Mouse (Mus musculus): ENCODE measurements at regions not wholly inside any gene's neighbourhood (a gene's known extent, or its start where the extent isn't known, plus 50 kb on each side); places are given as distances from the start of the nearest gene placed in this dataset.

DNA sequence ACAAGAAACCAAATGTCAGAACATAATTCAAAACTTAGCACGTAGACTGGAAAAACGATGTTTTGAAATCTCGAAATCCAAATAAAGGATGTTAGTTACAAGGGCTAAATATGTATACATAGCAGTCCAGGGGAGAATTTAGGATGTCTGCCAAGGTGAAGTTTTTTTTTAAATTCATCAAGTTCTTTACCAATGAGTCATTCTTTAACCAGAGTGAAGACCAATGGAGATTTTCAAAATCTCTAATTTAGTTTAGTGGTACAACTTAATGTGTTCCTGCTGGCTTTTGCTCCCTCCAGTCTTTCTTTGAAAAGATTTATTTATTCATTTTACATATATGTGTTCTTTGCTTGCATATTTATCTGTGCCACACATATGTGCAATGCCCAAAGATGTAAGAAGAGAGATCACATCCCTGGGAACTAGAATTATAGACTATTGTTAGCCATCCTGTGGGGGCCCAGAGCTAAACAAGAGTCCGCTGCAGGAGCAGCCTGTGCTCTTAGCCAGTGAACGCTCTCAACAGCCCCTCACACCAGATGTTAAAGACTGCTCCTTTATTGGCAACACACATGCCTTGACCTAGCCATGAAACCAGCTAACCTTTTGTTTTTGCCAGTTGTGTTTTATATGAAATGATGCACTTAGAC lies 130.6 kb upstream of the Rnd3 start:
- Histone ChIP-seq H3K27me3 (replicated peaks; ENCODE audit: control insufficient read depth, insufficient read depth, low read length) (no peaks in the 10 kb centered on the region), H3K4me1 (replicated peaks; ENCODE audit: control insufficient read depth, insufficient read depth, low read length) (no peaks in the 10 kb centered on the region; the same call in 1 of the 2 replicates), H3K4me3 (replicated peaks; ENCODE audit: low read length) (no peak overlapping the region), H3K36me3 (ENCODE audit: control insufficient read depth, insufficient read depth) (no peaks in the 10 kb centered on the region), H3K4me2 (ENCODE audit: low read length) (no peak overlapping the region), H3K9ac (replicated peaks; ENCODE audit: low read depth, low read length) (no peak overlapping the region), H3K9me3 (ENCODE audit: control insufficient read depth, low read length) (no peaks in the 10 kb centered on the region), H3K27ac (ENCODE audit: low read length) (no peak overlapping the region)
- WGBS: 74% methylated on average over 5 of the region's 5 CpGs
- no peak for ATAC-seq

DNA sequence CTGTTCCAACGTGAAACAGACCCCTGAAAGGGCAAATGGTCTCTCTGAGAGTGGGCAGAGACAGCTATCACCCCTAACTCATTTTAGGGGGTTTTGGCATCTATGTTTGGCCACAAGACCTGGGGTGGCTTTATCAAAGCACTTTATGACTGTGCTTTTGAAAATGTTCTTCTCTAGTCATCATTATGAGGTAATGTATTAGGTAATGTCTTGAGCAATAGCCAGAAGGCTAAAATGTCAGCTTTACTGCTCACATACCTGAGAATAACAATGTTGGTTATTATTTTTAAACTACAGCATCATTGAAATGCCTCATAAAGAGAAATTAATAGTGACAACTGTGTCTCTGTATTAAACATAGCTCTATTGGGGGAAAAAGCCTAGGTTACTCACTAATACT lies 129.9 kb upstream of the Rnd3 start:
- 75% methylated on average over 1 of the region's 1 CpGs for WGBS
- Histone ChIP-seq H3K36me3 (ENCODE audit: control insufficient read depth, insufficient read depth) (no peaks in the 10 kb centered on the region), H3K4me2 (ENCODE audit: low read length) (no peak overlapping the region), H3K9me3 (ENCODE audit: control insufficient read depth, low read length) (no peaks in the 10 kb centered on the region), H3K4me3 (replicated peaks; ENCODE audit: low read length) (no peak overlapping the region), H3K27me3 (replicated peaks; ENCODE audit: control insufficient read depth, insufficient read depth, low read length) (no peaks in the 10 kb centered on the region), H3K9ac (replicated peaks; ENCODE audit: low read depth, low read length) (no peak overlapping the region), H3K4me1 (replicated peaks; ENCODE audit: control insufficient read depth, insufficient read depth, low read length) (no peaks in the 10 kb centered on the region), H3K27ac (ENCODE audit: low read length) (no peak overlapping the region)
- ATAC-seq: no peak

DNA sequence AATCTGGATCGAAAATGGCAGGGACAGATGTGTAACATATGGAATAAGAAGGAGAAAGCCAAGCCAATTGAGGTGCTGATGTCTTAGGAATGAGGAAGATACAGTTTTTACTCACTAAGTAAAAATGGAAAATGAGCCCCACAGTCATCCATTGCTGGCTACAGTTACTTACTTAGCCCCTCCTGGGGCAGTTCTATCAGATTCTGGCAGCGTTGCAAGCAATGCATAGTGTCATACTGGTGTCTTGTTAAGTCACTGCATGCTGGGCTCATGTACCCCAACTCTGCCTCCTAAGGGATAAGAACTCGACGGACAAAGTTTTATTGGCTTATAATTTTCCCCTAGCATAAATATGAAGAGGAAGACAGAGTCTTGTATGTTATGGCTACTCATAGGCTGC lies 129.4 kb upstream of the Rnd3 start:
- H3K27me3 ChIP-seq (replicated peaks; ENCODE audit: control insufficient read depth, insufficient read depth, low read length): no peaks in the 10 kb centered on the region
- no peaks in the 10 kb centered on the region for H3K36me3 ChIP-seq (ENCODE audit: control insufficient read depth, insufficient read depth)
- H3K27ac ChIP-seq (ENCODE audit: low read length): no peak overlapping the region
- no peak for ATAC-seq
- H3K4me2 ChIP-seq (ENCODE audit: low read length): no peak overlapping the region
- no peaks in the 10 kb centered on the region for H3K4me1 ChIP-seq (replicated peaks; ENCODE audit: control insufficient read depth, insufficient read depth, low read length)
- WGBS: 90% methylated on average over 4 of the region's 4 CpGs
- no peak overlapping the region for H3K9ac ChIP-seq (replicated peaks; ENCODE audit: low read depth, low read length)
- no peak overlapping the region for H3K4me3 ChIP-seq (replicated peaks; ENCODE audit: low read length)
- H3K9me3 ChIP-seq (ENCODE audit: control insufficient read depth, low read length): no peaks in the 10 kb centered on the region

DNA sequence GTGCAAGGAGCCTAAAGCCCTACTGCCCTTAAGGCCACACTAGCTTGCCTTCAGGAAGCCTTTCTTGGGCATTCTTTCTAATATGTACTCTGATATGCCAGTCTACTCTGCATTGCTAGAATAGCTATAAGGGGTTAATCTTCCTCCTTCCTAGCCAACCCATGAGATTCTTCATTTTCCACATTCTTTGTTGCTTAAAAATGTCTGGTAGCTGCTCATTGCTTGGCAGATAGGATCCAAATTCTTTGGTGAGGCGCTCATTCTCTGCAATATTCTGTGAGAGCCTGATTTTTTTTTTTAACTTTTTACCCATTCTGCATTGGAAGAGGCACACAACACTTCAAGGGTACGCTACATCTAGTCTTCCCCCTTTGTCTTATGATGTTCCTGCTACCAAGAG lies 127.7 kb upstream of the Rnd3 start:
- Histone ChIP-seq H3K9me3 (ENCODE audit: control insufficient read depth, low read length) (no peaks in the 10 kb centered on the region), H3K36me3 (ENCODE audit: control insufficient read depth, insufficient read depth) (no peaks in the 10 kb centered on the region), H3K4me2 (ENCODE audit: low read length) (no peak overlapping the region), H3K9ac (replicated peaks; ENCODE audit: low read depth, low read length) (no peak overlapping the region), H3K4me1 (replicated peaks; ENCODE audit: control insufficient read depth, insufficient read depth, low read length) (no peaks in the 10 kb centered on the region), H3K4me3 (replicated peaks; ENCODE audit: low read length) (no peak overlapping the region), H3K27me3 (replicated peaks; ENCODE audit: control insufficient read depth, insufficient read depth, low read length) (no peaks in the 10 kb centered on the region), H3K27ac (ENCODE audit: low read length) (no peak overlapping the region)
- no peak for ATAC-seq
- 90% methylated on average over 2 of the region's 2 CpGs for WGBS

DNA sequence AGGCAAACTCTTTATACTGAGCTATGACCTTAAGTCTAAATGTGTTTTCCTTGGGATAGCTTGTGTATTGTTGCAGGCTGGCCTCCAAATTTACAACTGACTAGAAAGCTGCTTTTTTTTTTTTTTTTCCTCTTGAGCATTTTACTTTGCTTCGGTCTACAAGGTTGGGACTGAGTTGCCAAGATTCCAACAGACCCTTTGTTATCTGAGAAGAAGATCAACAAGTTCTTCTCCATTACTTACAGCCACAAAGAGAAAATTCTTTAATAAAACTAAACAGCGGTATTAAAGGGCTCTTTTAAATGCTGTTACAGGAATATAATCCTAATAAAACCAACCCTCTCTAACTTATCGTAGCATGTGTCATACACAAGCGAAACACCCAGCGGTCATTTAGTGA lies 124.4 kb upstream of the Rnd3 start:
- no peak overlapping the region for H3K4me2 ChIP-seq (ENCODE audit: low read length)
- WGBS: 83% methylated on average over 5 of the region's 5 CpGs
- H3K36me3 ChIP-seq (ENCODE audit: control insufficient read depth, insufficient read depth): no peaks in the 10 kb centered on the region
- H3K27me3 ChIP-seq (replicated peaks; ENCODE audit: control insufficient read depth, insufficient read depth, low read length): no peaks in the 10 kb centered on the region
- no peak for ATAC-seq
- H3K27ac ChIP-seq (ENCODE audit: low read length): no peak overlapping the region
- H3K4me3 ChIP-seq (replicated peaks; ENCODE audit: low read length): no peak overlapping the region
- no peak overlapping the region for H3K9ac ChIP-seq (replicated peaks; ENCODE audit: low read depth, low read length)
- H3K4me1 ChIP-seq (replicated peaks; ENCODE audit: control insufficient read depth, insufficient read depth, low read length): no peaks in the 10 kb centered on the region
- H3K9me3 ChIP-seq (ENCODE audit: control insufficient read depth, low read length): no peaks in the 10 kb centered on the region

DNA sequence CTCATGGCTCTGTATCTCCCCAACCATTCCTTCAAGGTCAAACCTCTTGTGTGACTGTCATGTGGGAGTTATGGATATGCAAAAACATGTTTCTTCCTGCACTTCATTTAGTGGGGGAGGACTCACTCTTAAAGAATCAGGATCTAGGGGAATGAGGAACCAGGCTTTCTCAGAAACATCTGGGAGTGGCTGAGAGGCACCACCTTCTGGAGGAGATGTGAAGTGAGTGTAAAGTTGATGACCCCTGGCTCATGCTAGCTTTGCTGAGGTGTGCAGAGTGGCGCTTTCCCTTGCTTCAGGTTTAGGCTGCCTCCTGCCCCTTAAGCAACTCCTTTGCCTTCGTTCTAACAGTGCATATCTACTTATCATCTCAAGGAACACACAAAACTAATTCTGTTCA lies 119.6 kb upstream of the Rnd3 start:
- no peaks in the 10 kb centered on the region for H3K4me1 ChIP-seq (replicated peaks; ENCODE audit: control insufficient read depth, insufficient read depth, low read length)
- no peak for ATAC-seq
- no peak overlapping the region for H3K4me3 ChIP-seq (replicated peaks; ENCODE audit: low read length)
- H3K4me2 ChIP-seq (ENCODE audit: low read length): no peak overlapping the region
- no peaks in the 10 kb centered on the region for H3K27me3 ChIP-seq (replicated peaks; ENCODE audit: control insufficient read depth, insufficient read depth, low read length)
- H3K36me3 ChIP-seq (ENCODE audit: control insufficient read depth, insufficient read depth): no peaks in the 10 kb centered on the region
- WGBS: 81% methylated on average over 2 of the region's 2 CpGs
- no peak overlapping the region for H3K9ac ChIP-seq (replicated peaks; ENCODE audit: low read depth, low read length)
- no peaks in the 10 kb centered on the region for H3K9me3 ChIP-seq (ENCODE audit: control insufficient read depth, low read length)
- H3K27ac ChIP-seq (ENCODE audit: low read length): no peak overlapping the region

DNA sequence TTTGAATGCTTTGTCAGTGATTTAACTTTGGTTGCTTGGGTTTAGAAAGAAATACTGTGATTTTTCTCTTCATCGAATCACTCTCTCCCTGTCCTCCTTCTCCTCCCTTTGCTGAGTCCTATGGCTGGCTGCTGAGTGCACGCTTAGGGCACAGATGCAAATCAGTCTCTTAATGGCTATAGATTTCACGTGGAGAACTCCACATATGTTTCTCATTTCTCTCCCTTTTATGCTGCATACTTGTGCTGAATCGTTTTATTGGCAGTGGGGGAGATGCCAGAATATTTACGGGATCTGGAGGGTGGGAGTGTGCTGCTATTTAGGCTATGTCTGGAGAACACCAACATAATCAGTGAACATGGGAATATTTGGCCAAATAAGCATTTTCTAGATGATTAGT lies 118.8 kb upstream of the Rnd3 start:
- Histone ChIP-seq H3K4me3 (replicated peaks; ENCODE audit: low read length) (no peak overlapping the region), H3K27ac (ENCODE audit: low read length) (no peak overlapping the region), H3K9ac (replicated peaks; ENCODE audit: low read depth, low read length) (no peak overlapping the region), H3K4me1 (replicated peaks; ENCODE audit: control insufficient read depth, insufficient read depth, low read length) (no peaks in the 10 kb centered on the region), H3K27me3 (replicated peaks; ENCODE audit: control insufficient read depth, insufficient read depth, low read length) (no peaks in the 10 kb centered on the region), H3K9me3 (ENCODE audit: control insufficient read depth, low read length) (no peaks in the 10 kb centered on the region), H3K4me2 (ENCODE audit: low read length) (no peak overlapping the region), H3K36me3 (ENCODE audit: control insufficient read depth, insufficient read depth) (no peaks in the 10 kb centered on the region)
- ATAC-seq: no peak
- 72% methylated on average over 5 of the region's 5 CpGs for WGBS

DNA sequence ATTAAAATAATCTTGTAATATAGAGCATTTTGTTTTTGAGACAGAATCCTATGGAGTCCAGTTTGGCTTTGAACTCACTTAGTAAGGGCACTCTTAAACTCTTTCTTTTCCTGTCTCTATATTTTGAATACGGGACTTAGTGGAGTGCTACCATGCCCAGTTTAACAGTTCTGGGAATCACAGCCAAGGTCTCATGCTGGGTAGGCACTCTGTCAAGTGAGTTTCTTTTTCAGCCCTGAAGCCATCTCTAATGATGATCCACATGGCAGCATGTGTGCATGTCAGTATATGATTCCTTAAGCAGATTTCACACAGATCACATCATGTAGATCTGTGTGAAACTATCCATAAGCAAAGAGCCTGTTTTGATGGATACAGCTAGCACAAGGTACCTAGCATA lies 113.6 kb upstream of the Rnd3 start:
- Histone ChIP-seq H3K9ac (replicated peaks; ENCODE audit: low read depth, low read length) (no peak overlapping the region), H3K36me3 (ENCODE audit: control insufficient read depth, insufficient read depth) (no peaks in the 10 kb centered on the region), H3K27me3 (replicated peaks; ENCODE audit: control insufficient read depth, insufficient read depth, low read length) (no peaks in the 10 kb centered on the region), H3K4me3 (replicated peaks; ENCODE audit: low read length) (no peak overlapping the region), H3K4me2 (ENCODE audit: low read length) (no peak overlapping the region), H3K4me1 (replicated peaks; ENCODE audit: control insufficient read depth, insufficient read depth, low read length) (no peaks in the 10 kb centered on the region), H3K9me3 (ENCODE audit: control insufficient read depth, low read length) (no peaks in the 10 kb centered on the region), H3K27ac (ENCODE audit: low read length) (no peak overlapping the region)
- 89% methylated on average over 1 of the region's 1 CpGs for WGBS
- ATAC-seq: no peak

DNA sequence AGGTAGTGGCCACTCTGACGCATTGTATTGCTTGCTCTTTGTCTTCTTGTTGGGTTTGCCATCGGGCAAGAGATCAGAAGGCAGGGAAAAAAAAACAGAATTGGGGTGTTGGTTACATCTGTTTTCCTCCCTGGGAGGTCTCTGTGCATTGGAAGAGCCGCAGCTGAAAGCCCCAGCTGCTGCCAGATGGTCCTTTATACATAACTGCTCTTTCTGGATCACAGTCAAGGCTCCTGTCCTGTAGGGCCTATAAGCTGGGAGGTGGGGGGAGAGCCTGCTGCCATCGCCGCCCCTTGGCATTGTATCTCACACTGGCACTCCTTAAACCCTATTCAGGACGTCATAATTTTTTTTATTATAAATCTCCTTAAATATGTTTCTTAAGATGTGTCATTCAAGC lies 101.9 kb upstream of the Rnd3 start:
- WGBS: 48% methylated on average over 6 of the region's 6 CpGs
- H3K4me1 ChIP-seq (replicated peaks; ENCODE audit: control insufficient read depth, insufficient read depth, low read length): no peaks in the 10 kb centered on the region
- no peak overlapping the region for H3K4me2 ChIP-seq (ENCODE audit: low read length)
- no peaks in the 10 kb centered on the region for H3K36me3 ChIP-seq (ENCODE audit: control insufficient read depth, insufficient read depth)
- H3K27me3 ChIP-seq (replicated peaks; ENCODE audit: control insufficient read depth, insufficient read depth, low read length): no peaks in the 10 kb centered on the region
- no peak overlapping the region for H3K4me3 ChIP-seq (replicated peaks; ENCODE audit: low read length)
- ATAC-seq: no peak
- no peaks in the 10 kb centered on the region for H3K9me3 ChIP-seq (ENCODE audit: control insufficient read depth, low read length)
- no peak overlapping the region for H3K9ac ChIP-seq (replicated peaks; ENCODE audit: low read depth, low read length)
- no peak overlapping the region for H3K27ac ChIP-seq (ENCODE audit: low read length)

DNA sequence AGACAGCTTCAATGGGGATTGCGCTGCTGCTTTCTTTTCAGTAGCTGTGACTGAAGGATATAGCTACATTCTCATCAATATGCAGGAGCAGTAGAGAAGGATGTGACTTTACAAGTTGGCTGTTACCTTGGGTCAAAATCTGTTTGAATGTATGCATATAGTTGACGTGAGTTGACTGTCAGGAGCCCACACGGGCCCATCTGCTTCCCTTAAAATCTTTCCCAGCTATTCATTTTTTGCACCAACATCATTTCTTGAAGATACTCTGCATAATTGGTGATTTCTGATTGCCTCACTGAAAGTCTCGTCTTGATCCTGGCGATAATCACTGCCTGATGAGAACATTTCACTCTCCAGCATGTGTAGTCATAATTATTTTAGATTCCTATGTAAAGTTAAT lies 92.7 kb upstream of the Rnd3 start:
- 0 out of 2 replicates have a peak, but pooled peaks have one; percentile 18 for ATAC-seq

More for the DNA sequence above, 92.7 kb upstream of the Rnd3 start:
- Histone ChIP-seq H3K9ac (replicated peaks; ENCODE audit: low read depth, low read length) (no peak overlapping the region), H3K27me3 (replicated peaks; ENCODE audit: control insufficient read depth, insufficient read depth, low read length) (no peaks in the 10 kb centered on the region), H3K4me2 (ENCODE audit: low read length) (no peak overlapping the region), H3K27ac (ENCODE audit: low read length) (no peak overlapping the region), H3K36me3 (ENCODE audit: control insufficient read depth, insufficient read depth) (no peaks in the 10 kb centered on the region), H3K4me1 (replicated peaks; ENCODE audit: control insufficient read depth, insufficient read depth, low read length) (peaks cover 12% of the 10 kb centered on the region), H3K4me3 (replicated peaks; ENCODE audit: low read length) (no peak overlapping the region), H3K9me3 (ENCODE audit: control insufficient read depth, low read length) (no peaks in the 10 kb centered on the region)
- WGBS: 29% methylated on average over 5 of the region's 5 CpGs

All from forebrain, embryonic 16.5 days (tissue).